Mouse (Mus musculus): ENCODE measurements at regions not wholly inside any gene's neighbourhood (a gene's known extent, or its start where the extent isn't known, plus 50 kb on each side); places are given as distances from the start of the nearest gene placed in this dataset.

GRCm38 (mm10) chr6:126481257-126481656, 54.0 kb downstream of the Kcna5 start:
- DNase-seq, result no peak

GRCm38 (mm10) chr6:126477506-126477905, 57.7 kb downstream of the Kcna5 start:
- no peak for DNase-seq

- DNase-seq, result no peak
These were observed 58.5 kb downstream of the Kcna5 start for GRCm38 (mm10) chr6:126476758-126477157.

GRCm38 (mm10) chr6:126475555-126475954, 59.7 kb downstream of the Kcna5 start:
- no peak for DNase-seq

- DNase-seq, result no peak
These were observed 81.5 kb downstream of the Kcna5 start for GRCm38 (mm10) chr6:126453751-126454150.

GRCm38 (mm10) chr6:126445519-126445918, 89.7 kb downstream of the Kcna5 start:
- no peak for DNase-seq

- DNase-seq, result no peak
These were observed 95.0 kb downstream of the Kcna5 start for GRCm38 (mm10) chr6:126440254-126440653.

GRCm38 (mm10) chr6:126437976-126438736, 97.1 kb downstream of the Kcna5 start:
- DNase-seq, result no peak

GRCm38 (mm10) chr6:126427208-126427607, 108.0 kb downstream of the Kcna5 start:
- no peak for DNase-seq

GRCm38 (mm10) chr6:126405736-126406135, 129.5 kb downstream of the Kcna5 start:
- no peak for DNase-seq

GRCm38 (mm10) chr6:126404331-126405070, 130.7 kb downstream of the Kcna5 start:
- no peak for DNase-seq

GRCm38 (mm10) chr6:126399595-126399994, 135.6 kb downstream of the Kcna5 start:
- no peak for DNase-seq

GRCm38 (mm10) chr6:126398641-126399040, 136.6 kb downstream of the Kcna5 start:
- DNase-seq, result no peak

- no peak for DNase-seq
These were observed 140.2 kb downstream of the Kcna5 start for GRCm38 (mm10) chr6:126395015-126395414.

GRCm38 (mm10) chr6:126394111-126394809, 141.0 kb downstream of the Kcna5 start:
- DNase-seq, result no peak

- no peak for DNase-seq
These were observed 150.8 kb downstream of the Kcna5 start for GRCm38 (mm10) chr6:126384210-126385012.

GRCm38 (mm10) chr6:126377216-126377615, 158.0 kb downstream of the Kcna5 start:
- no peak for DNase-seq

- no peak for DNase-seq
These were observed 160.1 kb downstream of the Kcna5 start for GRCm38 (mm10) chr6:126374970-126375620.

- no peak for DNase-seq
These were observed 163.2 kb downstream of the Kcna5 start for GRCm38 (mm10) chr6:126371971-126372370.

GRCm38 (mm10) chr6:126371489-126371888, 163.7 kb downstream of the Kcna5 start:
- no peak for DNase-seq

GRCm38 (mm10) chr6:126365495-126365894, 169.7 kb downstream of the Kcna5 start:
- no peak for DNase-seq

- no peak for DNase-seq
These were observed 172.9 kb downstream of the Kcna5 start for GRCm38 (mm10) chr6:126362331-126362730.

All from right cerebral cortex, postnatal 25 days (tissue).